Mouse (Mus musculus) hindbrain, embryonic 16.5 days (tissue): ENCODE results near the gene Fam76a. TPM values are rescaled to one million over a fixed set of nuclear protein-coding genes. Genes with fewer than 3 reads are reported as not detected.

Experiments used
- ATAC-seq: fragments of 200-750 bp; cut with Nextera tagmentation; 2 replicates; pipeline ENCODE4 v1.8.0; 2017; ENCODE audit warnings: moderate TSS enrichment, moderate library complexity
- H3K27ac ChIP-seq: fragments of 300-500 bp; sonication (generic); 2 replicates; pipeline ENCODE4 v1.5.1; 2014; ENCODE audit warnings: low read depth, mild to moderate bottlenecking, control low read depth, low read length, moderate library complexity
- H3K27me3 ChIP-seq: fragments of 300-500 bp; sonication (generic); replicated peaks from 2 replicates; pipeline ENCODE4 v1.6.1; 2014; ENCODE audit warnings: low read length; ENCODE audit not compliant: control insufficient read depth, insufficient read depth
- H3K36me3 ChIP-seq: fragments of 300-500 bp; sonication (generic); 2 replicates; pipeline ENCODE4 v1.6.1; 2014; ENCODE audit warnings: mild to moderate bottlenecking, low read length, moderate library complexity, mixed read lengths; ENCODE audit not compliant: control insufficient read depth, insufficient read depth
- H3K4me1 ChIP-seq: fragments of 300-500 bp; sonication (generic); 2 replicates; pipeline ENCODE4 v1.6.1; 2014; ENCODE audit warnings: low read depth, low read length; ENCODE audit not compliant: control insufficient read depth, insufficient read depth
- H3K4me2 ChIP-seq: fragments of 300-500 bp; sonication (generic); 2 replicates; pipeline ENCODE4 v1.6.1; 2014; ENCODE audit warnings: mild to moderate bottlenecking, low read length, control low read depth, moderate library complexity
- H3K4me3 ChIP-seq: fragments of 300-500 bp; sonication (generic); 2 replicates; pipeline ENCODE4 v1.5.1; 2014; ENCODE audit warnings: mild to moderate bottlenecking, low read length, control low read depth, moderate library complexity
- H3K9ac ChIP-seq: fragments of 300-500 bp; sonication (generic); 2 replicates; pipeline ENCODE4 v1.6.1; 2014; ENCODE audit warnings: low read depth, mild to moderate bottlenecking, control low read depth, low read length, moderate library complexity
- H3K9me3 ChIP-seq: fragments of 300-500 bp; sonication (generic); 2 replicates; pipeline ENCODE4 v1.6.1; 2014; ENCODE audit warnings: mild to moderate bottlenecking, low read length, moderate library complexity; ENCODE audit not compliant: control insufficient read depth
- WGBS: fragments of 180-500 bp; shearing (Covaris S2); extraction: QIAGEN DNeasy Blood & Tissue Kit; methylation state at CpG from one replicate; pipeline ENCODE4 v1.1.7; 2014; 5-methylcytosine and 5-hydroxymethylcytosine counted together
- polyA plus RNA-seq: library from polyadenylated mRNA; unstranded; fragments of >200 nt; fragmentation: Nextera tagmentation; extraction: Ambion mirVana; gene quantifications from 2 replicates; pipeline ENCODE4 v1.2.1, GENCODE M21; 2015

Gene Fam76a
- polyA plus RNA-seq, 1 experiment from 2014 or later, result 40.6 TPM

DNA sequence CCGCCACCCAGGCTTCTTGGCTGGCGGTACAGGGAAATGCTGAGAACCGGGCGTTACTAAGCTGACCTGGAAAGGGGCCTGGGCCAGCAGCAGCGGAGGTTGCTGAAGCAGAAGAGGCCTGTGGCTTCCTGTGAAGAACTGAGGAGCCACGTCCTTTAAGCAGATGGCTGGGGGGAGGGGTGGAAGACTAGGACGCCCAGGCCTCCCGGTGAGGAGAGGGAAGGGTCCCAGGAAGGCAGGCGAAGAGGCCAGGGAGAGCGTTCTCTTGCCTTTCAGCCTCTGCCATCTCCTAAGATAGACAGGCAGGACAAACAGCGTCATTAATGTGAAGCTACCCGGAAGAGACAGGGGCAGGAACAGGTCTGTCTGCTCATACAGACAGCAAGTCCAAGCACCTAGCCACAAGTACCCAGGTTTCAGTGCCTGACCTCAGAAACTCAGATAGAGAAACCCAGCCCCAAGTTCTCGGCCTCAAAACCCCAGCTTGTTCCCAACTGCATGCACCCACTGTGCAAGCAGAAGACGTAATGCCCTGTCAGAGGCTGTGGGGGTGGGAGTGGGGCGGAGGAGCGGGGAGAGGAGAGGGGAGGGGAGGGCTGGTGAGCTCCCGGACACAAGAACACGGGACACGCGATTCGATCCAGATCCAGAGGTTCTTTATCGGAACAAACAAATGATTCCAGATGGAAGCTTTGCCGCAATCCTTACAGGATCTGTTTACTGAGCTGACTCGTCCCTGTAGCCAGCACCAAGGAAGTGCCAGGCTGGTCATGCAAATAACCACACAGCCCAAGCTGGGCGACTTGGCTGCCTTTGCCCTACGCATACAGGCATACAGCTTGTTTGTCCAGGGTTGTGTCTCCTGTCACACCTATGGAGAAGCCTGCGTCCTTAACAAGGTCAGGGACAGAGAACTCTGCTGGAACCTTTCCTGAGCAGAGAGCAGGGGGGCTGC, 24.0 kb upstream of the Fam76a start:
- Histone ChIP-seq H3K27me3 (no peaks in the 10 kb centered on the region; the same call in 1 of the 2 replicates), H3K27ac (peak overlapping the region; percentile 79), H3K4me2 (peak overlapping the region; percentile 53), H3K4me1 (peaks cover 14% of the 10 kb centered on the region), H3K4me3 (no peak overlapping the region), H3K9ac (peak overlapping the region; percentile 57), H3K9me3 (no peaks in the 10 kb centered on the region), H3K36me3 (no peaks in the 10 kb centered on the region)
- WGBS, result 13% methylated on average over 27 of the region's 27 CpGs
- peak; percentile 70 for ATAC-seq

DNA sequence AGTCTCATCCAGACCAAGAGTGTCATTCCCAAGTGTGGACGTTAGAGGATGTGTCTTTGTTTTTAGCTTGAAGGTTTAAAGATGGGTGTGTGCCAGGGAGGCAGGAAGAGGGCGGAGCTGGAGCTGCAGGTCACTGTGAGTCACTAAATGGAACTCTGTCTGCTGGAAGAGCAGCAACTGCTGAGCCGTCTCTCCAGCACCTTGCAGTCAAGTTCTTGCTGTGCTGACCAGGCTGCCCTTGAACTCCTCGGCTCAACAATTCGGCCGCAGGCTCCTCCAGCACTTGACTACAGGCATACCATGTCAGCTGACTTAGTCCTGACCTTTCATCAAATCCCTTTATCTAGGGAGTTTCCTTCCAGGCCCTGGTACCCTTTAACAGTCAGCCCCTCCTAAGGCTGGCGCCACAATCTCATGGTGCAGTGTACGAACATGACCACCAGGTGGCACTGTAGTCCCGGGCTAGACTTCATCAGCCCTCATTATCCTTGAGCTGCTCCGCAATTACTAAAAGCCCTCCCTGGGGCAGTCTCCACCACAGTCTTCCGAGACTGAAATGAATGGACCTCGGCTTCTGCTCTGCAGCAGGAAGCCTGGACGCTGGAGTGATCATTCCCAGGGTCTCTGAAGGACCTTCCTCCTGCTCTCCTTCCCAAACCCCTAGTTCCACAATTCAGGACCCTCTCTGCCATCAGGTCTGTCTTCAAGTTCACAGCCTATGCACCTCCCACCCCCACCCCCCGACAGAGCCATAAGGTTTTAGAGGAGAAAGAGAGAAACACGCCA, 23.1 kb upstream of the Fam76a start:
- H3K36me3 ChIP-seq, result no peaks in the 10 kb centered on the region
- ATAC-seq, result peak; percentile 86
- peaks cover 14% of the 10 kb centered on the region for H3K4me1 ChIP-seq
- peak overlapping the region; percentile 53 for H3K4me2 ChIP-seq
- H3K27ac ChIP-seq, result peak overlapping the region; percentile 79
- no peaks in the 10 kb centered on the region; the same call in 1 of the 2 replicates for H3K27me3 ChIP-seq
- no peak overlapping the region for H3K4me3 ChIP-seq
- peak overlapping the region; percentile 57 for H3K9ac ChIP-seq
- no peaks in the 10 kb centered on the region for H3K9me3 ChIP-seq
- 7% methylated on average over 14 of the region's 15 CpGs for WGBS

DNA sequence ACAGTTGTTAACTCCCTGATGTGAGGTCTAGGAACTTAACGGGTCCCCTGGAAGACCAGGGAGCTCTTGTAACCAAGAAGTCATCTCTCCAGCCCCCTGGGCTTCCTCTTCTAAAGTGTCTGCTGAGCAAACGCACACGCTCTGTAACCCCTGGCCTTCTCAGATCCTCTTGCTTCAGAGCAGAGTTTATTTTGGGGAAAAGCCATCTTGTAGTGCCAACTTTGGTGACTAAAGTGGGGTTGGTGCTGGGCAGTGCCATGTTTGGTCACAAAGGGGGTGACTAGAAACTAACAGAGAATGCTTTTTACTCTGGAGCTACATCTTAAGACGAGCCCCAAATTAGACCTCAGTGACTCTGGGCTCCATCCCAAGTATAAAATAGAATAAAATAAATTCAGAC, 22.4 kb upstream of the Fam76a start:
- H3K4me3 ChIP-seq, result no peak overlapping the region
- H3K36me3 ChIP-seq, result no peaks in the 10 kb centered on the region
- H3K4me1 ChIP-seq, result peaks cover 14% of the 10 kb centered on the region
- no peak overlapping the region for H3K27ac ChIP-seq
- no peak overlapping the region for H3K9ac ChIP-seq
- no peaks in the 10 kb centered on the region for H3K9me3 ChIP-seq
- H3K27me3 ChIP-seq, result no peaks in the 10 kb centered on the region; the same call in 1 of the 2 replicates
- 81% methylated on average over 4 of the region's 4 CpGs for WGBS
- H3K4me2 ChIP-seq, result no peak overlapping the region
- no peak for ATAC-seq

DNA sequence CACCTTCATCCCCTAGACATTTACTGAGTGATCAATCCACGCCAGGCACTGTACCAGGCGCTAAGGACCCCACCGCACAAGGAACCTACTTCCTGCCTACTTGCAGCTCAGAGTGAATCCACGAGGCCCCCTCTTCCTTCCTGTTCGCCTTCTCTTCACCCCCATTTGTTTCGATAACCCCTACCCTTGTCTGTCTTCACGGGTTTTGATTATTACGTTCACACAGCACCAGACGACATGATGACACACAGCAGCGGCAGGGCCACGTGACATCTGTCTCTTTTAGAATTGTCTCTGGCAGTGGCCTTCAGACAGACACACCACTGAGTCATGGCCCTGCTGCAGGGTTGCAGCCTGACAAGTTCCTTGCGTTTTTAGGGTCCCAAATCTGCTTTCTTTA, 21.7 kb upstream of the Fam76a start:
- H3K9ac ChIP-seq, result no peak overlapping the region
- H3K4me3 ChIP-seq, result no peak overlapping the region
- no peaks in the 10 kb centered on the region; the same call in 1 of the 2 replicates for H3K27me3 ChIP-seq
- no peak overlapping the region for H3K27ac ChIP-seq
- 76% methylated on average over 12 of the region's 12 CpGs for WGBS
- H3K4me2 ChIP-seq, result no peak overlapping the region
- no peaks in the 10 kb centered on the region for H3K36me3 ChIP-seq
- no peak for ATAC-seq
- peaks cover 14% of the 10 kb centered on the region for H3K4me1 ChIP-seq
- H3K9me3 ChIP-seq, result no peaks in the 10 kb centered on the region

DNA sequence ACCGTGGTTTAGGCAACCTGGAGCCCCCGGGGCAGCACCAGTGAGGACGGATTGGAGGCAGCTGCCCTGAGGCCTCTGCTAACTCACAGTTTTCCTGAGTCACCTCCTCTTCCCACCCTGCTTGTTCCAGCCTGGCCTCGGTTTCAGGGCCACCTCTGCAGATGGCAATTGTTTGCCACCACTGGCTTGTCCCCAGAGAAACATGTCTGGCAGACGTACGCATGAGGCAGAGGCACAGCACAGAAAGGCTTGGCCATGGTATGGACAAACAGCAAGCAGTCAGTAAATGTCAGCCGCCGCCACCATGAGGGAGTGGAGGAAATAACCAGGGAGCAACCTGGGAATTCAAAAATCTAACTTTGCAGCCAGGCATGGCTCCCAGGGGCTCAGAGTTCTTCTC, 20.7 kb upstream of the Fam76a start:
- H3K4me2 ChIP-seq, result no peak overlapping the region
- H3K9me3 ChIP-seq, result no peaks in the 10 kb centered on the region
- peak overlapping the region; percentile 23; the same call in 1 of the 2 replicates for H3K9ac ChIP-seq
- no peaks in the 10 kb centered on the region for H3K36me3 ChIP-seq
- ATAC-seq, result no peak
- no peak overlapping the region for H3K27ac ChIP-seq
- 57% methylated on average over 8 of the region's 8 CpGs for WGBS
- peaks cover 23% of the 10 kb centered on the region for H3K4me1 ChIP-seq
- no peak overlapping the region for H3K4me3 ChIP-seq
- no peaks in the 10 kb centered on the region; the same call in 1 of the 2 replicates for H3K27me3 ChIP-seq

DNA sequence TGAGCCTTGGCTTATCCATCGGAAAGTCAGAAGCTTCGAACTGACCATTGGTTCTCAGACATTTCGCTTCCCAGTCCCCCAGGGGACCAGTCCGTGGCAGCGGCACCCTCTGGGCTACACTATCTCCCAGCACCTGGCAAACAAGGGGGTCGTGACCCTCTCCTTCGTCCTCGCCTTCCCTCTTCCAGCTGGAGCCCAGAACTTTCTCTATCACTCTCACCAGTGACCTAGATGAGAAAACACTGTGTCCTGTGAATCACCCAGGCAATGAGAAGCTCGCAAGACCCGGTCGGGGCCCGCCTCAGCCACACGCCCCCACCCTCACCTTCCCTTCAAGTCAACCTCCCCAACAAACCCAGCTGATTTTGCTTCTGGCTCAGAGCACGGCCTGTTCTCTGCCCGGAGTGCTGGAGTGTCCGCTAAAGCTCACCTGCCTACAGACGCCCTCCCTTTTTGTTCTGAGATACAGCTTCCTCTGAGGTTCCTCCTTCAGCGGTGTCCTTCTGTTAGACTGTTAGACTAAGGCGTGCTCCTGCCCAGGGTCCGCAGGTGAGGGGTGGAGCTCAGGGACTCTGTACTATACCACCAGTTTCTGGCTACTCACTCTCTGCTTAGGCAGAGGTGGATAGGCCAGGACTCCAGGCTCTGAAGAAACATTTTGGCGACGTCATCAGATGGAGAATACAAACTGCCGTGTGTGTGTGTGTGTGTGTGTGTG, 18.8 kb upstream of the Fam76a start:
- Histone ChIP-seq H3K4me1 (peaks cover 21% of the 10 kb centered on the region), H3K9me3 (no peaks in the 10 kb centered on the region), H3K4me3 (no peak overlapping the region), H3K36me3 (no peaks in the 10 kb centered on the region), H3K27ac (no peak overlapping the region), H3K27me3 (no peaks in the 10 kb centered on the region; the same call in 1 of the 2 replicates), H3K4me2 (no peak overlapping the region), H3K9ac (no peak overlapping the region)
- ATAC-seq, result no peak
- WGBS, result 58% methylated on average over 23 of the region's 23 CpGs

DNA sequence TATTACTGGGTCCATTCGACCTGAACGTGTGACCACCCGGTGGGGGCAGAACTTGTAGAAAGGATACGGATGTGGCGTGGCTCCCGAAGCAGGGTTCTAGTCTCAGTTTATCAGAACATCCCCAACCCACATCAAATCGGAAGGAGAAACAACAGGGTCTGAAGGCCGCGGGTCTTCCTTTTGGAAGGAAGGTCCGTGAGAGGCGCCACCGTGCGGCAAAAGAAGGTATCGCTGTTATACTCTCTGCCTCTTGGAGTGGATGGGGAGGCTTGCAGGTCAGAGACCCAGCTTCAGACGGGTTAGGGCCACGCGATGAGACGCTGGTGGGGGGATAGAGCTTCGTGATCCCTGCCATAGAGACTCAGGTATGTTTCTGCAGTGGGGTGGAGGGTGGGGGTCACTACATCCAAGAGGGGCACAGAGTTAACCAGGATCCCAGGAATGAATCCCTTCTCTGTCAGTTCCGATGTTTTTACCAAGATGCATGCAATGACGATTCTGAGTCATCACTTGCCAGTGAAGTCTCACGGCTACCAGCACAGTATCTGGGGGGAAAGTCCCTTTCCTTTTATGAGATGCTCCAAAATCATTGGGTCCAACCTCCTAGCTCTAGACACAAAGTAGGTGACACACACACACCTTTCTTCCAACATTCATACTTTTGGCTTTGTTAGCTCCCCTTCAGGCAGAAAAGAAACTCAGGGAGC, 17.2 kb upstream of the Fam76a start:
- H3K27ac ChIP-seq, result no peak overlapping the region

DNA sequence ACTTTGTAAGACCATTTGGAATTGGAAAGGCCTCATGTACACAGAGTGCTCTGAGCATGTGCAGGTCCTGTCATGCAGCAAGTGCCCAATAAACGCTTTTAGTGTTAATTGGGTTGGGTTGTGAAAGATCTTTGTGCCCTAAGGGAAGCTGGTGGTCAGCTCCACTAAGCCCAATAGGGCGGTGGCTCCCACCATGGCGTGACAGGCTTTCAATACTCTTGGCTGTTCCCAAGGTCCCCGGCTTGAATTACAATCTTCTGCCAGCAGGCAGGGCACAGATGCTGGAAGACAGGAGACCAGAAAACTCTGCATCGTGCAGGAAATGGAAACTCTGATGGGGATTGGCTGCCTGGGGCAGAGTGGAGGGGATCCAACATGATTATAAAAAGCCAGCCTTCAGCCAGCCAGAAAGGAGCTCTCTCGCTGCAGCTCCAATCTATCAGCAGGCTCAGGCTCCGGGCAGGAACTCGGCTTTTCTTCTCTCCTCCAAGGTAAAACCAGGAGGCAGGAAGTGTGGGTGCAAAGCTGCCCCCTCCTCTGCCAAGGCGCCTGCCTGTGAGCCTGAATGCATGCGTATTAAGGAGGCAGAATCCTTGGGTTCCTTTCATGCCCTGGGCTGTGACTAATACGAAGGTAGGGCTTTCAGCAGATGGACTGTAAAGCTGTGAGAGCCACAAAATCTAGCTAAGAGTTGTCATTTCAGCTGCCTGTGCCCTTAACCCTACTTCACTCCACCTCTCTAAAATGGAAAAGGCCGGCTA, 16.0 kb upstream of the Fam76a start:
- peak overlapping the region; percentile 86 for H3K27ac ChIP-seq
- 33% methylated on average over 12 of the region's 12 CpGs for WGBS
- H3K9me3 ChIP-seq, result no peaks in the 10 kb centered on the region
- peak overlapping the region; percentile 41 for H3K4me2 ChIP-seq
- H3K9ac ChIP-seq, result peak overlapping the region; percentile 53
- H3K27me3 ChIP-seq, result no peaks in the 10 kb centered on the region; the same call in 1 of the 2 replicates
- peak; percentile 87 for ATAC-seq
- no peaks in the 10 kb centered on the region for H3K36me3 ChIP-seq
- H3K4me3 ChIP-seq, result no peak overlapping the region; the same call in 1 of the 2 replicates
- peaks cover 12% of the 10 kb centered on the region for H3K4me1 ChIP-seq

More for the DNA sequence above, 17.2 kb upstream of the Fam76a start:
- ATAC-seq, result no peak
- no peak overlapping the region for H3K4me3 ChIP-seq
- H3K4me2 ChIP-seq, result peak overlapping the region; percentile 13; the same call in 1 of the 2 replicates
- H3K36me3 ChIP-seq, result no peaks in the 10 kb centered on the region
- 24% methylated on average over 22 of the region's 22 CpGs for WGBS
- no peak overlapping the region for H3K9ac ChIP-seq
- H3K27me3 ChIP-seq, result no peaks in the 10 kb centered on the region; the same call in 1 of the 2 replicates
- H3K9me3 ChIP-seq, result no peaks in the 10 kb centered on the region
- peaks cover 12% of the 10 kb centered on the region for H3K4me1 ChIP-seq
